Mouse (Mus musculus): ENCODE results near the gene Fam89b. TPM values are rescaled to one million over a fixed set of nuclear protein-coding genes. Genes with fewer than 3 reads are reported as not detected.

The Fam89b gene
- polyA plus RNA-seq, 1 experiment from 2014 or later = 144 TPM

GRCm38 (mm10) chr19:5728631-5729443 lies 616 bp downstream of the Fam89b start:
- ATAC-seq (ENCODE audit: low FRiP score) (peak; percentile 12), DNase-seq (ENCODE audit: low spot score) (no peak)
- peaks cover 55% of the 10 kb centered on the region for H3K4me1 ChIP-seq (replicated peaks; ENCODE audit: control insufficient read depth, insufficient read depth, low read length)
- H3K36me3 ChIP-seq (replicated peaks; ENCODE audit: control insufficient read depth, insufficient read depth) = peaks cover 27% of the 10 kb centered on the region
- H3K9ac ChIP-seq = peak overlapping the region; percentile 99
- H3K4me3 ChIP-seq (replicated peaks; ENCODE audit: low read length) = peak overlapping the region; percentile 89
- 6% methylated on average over 37 of the region's 37 CpGs for WGBS
- H3K9me3 ChIP-seq (ENCODE audit: control insufficient read depth, low read length) = no peaks in the 10 kb centered on the region
- peak overlapping the region; percentile 95 for H3K27ac ChIP-seq
- H3K4me2 ChIP-seq (replicated peaks) = peak overlapping the region; percentile 100
- H3K27me3 ChIP-seq (ENCODE audit: control insufficient read depth, insufficient read depth, low read length) = no peaks in the 10 kb centered on the region

- 4% methylated on average over 14 of the region's 14 CpGs for WGBS
- H3K4me1 ChIP-seq (replicated peaks; ENCODE audit: control insufficient read depth, insufficient read depth, low read length) = peaks cover 55% of the 10 kb centered on the region
- H3K4me3 ChIP-seq (replicated peaks; ENCODE audit: low read length) = peak overlapping the region; percentile 89
- ATAC-seq (ENCODE audit: low FRiP score) = no peak
- H3K9me3 ChIP-seq (ENCODE audit: control insufficient read depth, low read length) = no peaks in the 10 kb centered on the region
- H3K4me2 ChIP-seq (replicated peaks) = peak overlapping the region; percentile 100
- peak overlapping the region; percentile 99 for H3K9ac ChIP-seq
- H3K36me3 ChIP-seq (replicated peaks; ENCODE audit: control insufficient read depth, insufficient read depth) = peaks cover 38% of the 10 kb centered on the region
- H3K27me3 ChIP-seq (ENCODE audit: control insufficient read depth, insufficient read depth, low read length) = no peaks in the 10 kb centered on the region
- H3K27ac ChIP-seq = peak overlapping the region; percentile 95; the same call in 1 of the 2 replicates
- peak; percentile 90 for DNase-seq (ENCODE audit: low spot score)
Observed at GRCm38 (mm10) chr19:5727701-5728100, 1.8 kb downstream of the Fam89b start.

- peak overlapping the region; percentile 89 for H3K4me3 ChIP-seq (replicated peaks; ENCODE audit: low read length)
- 82% methylated on average over 15 of the region's 15 CpGs for WGBS
- H3K9ac ChIP-seq = peak overlapping the region; percentile 99
- no peaks in the 10 kb centered on the region for H3K27me3 ChIP-seq (ENCODE audit: control insufficient read depth, insufficient read depth, low read length)
- no peak for ATAC-seq (ENCODE audit: low FRiP score)
- peaks cover 55% of the 10 kb centered on the region for H3K4me1 ChIP-seq (replicated peaks; ENCODE audit: control insufficient read depth, insufficient read depth, low read length)
- DNase-seq (ENCODE audit: low spot score) = no peak
- H3K4me2 ChIP-seq (replicated peaks) = peak overlapping the region; percentile 100
- no peaks in the 10 kb centered on the region for H3K9me3 ChIP-seq (ENCODE audit: control insufficient read depth, low read length)
- no peak overlapping the region for H3K27ac ChIP-seq
- peaks cover 44% of the 10 kb centered on the region for H3K36me3 ChIP-seq (replicated peaks; ENCODE audit: control insufficient read depth, insufficient read depth)
Observed at GRCm38 (mm10) chr19:5726961-5727578, 2.4 kb downstream of the Fam89b start.

GRCm38 (mm10) chr19:5725767-5726515 lies 3.5 kb downstream of the Fam89b start, which contains the start of gene Ehbp1l1:
Gene Ehbp1l1 (minus strand): TSS chr19:5726317.
- Histone ChIP-seq H3K9me3 (ENCODE audit: control insufficient read depth, low read length) (no peaks in the 10 kb centered on the region), H3K4me2 (replicated peaks) (peak within 1 kb of the TSS; percentile 100), H3K4me3 (replicated peaks; ENCODE audit: low read length) (peak within 1 kb of the TSS; percentile 89), H3K27ac (no peak within 1 kb of the TSS), H3K36me3 (replicated peaks; ENCODE audit: control insufficient read depth, insufficient read depth) (peaks cover 53% of the 10 kb centered on the region), H3K4me1 (replicated peaks; ENCODE audit: control insufficient read depth, insufficient read depth, low read length) (peaks cover 49% of the 10 kb centered on the region), H3K27me3 (ENCODE audit: control insufficient read depth, insufficient read depth, low read length) (no peaks in the 10 kb centered on the region), H3K9ac (peak within 1 kb of the TSS; percentile 99)
- ATAC-seq (ENCODE audit: low FRiP score) (no peak), DNase-seq (ENCODE audit: low spot score) (no peak)
- WGBS = 15% methylated on average over 45 of the region's 49 CpGs

- H3K36me3 ChIP-seq (replicated peaks; ENCODE audit: control insufficient read depth, insufficient read depth) = peaks cover 58% of the 10 kb centered on the region
- no peak for DNase-seq (ENCODE audit: low spot score)
- H3K4me2 ChIP-seq (replicated peaks) = peak overlapping the region; percentile 100
- H3K9ac ChIP-seq = peak overlapping the region; percentile 56
- H3K4me1 ChIP-seq (replicated peaks; ENCODE audit: control insufficient read depth, insufficient read depth, low read length) = peaks cover 43% of the 10 kb centered on the region
- H3K27ac ChIP-seq = no peak overlapping the region
- H3K4me3 ChIP-seq (replicated peaks; ENCODE audit: low read length) = peak overlapping the region; percentile 28
- 73% methylated on average over 12 of the region's 12 CpGs for WGBS
- no peak for ATAC-seq (ENCODE audit: low FRiP score)
- no peaks in the 10 kb centered on the region for H3K9me3 ChIP-seq (ENCODE audit: control insufficient read depth, low read length)
- H3K27me3 ChIP-seq (ENCODE audit: control insufficient read depth, insufficient read depth, low read length) = no peaks in the 10 kb centered on the region
Observed at GRCm38 (mm10) chr19:5725029-5725707, 4.3 kb downstream of the Fam89b start.

GRCm38 (mm10) chr19:5724549-5724941 lies 4.9 kb downstream of the Fam89b start:
- 74% methylated on average over 7 of the region's 7 CpGs for WGBS
- peaks cover 63% of the 10 kb centered on the region for H3K36me3 ChIP-seq (replicated peaks; ENCODE audit: control insufficient read depth, insufficient read depth)
- no peak overlapping the region for H3K27ac ChIP-seq
- ATAC-seq (ENCODE audit: low FRiP score) (no peak), DNase-seq (ENCODE audit: low spot score) (no peak)
- 0 out of 2 replicates have a peak overlapping the region, but pooled peaks have one; percentile 56 for H3K9ac ChIP-seq
- no peaks in the 10 kb centered on the region for H3K27me3 ChIP-seq (ENCODE audit: control insufficient read depth, insufficient read depth, low read length)
- H3K9me3 ChIP-seq (ENCODE audit: control insufficient read depth, low read length) = no peaks in the 10 kb centered on the region
- peaks cover 36% of the 10 kb centered on the region for H3K4me1 ChIP-seq (replicated peaks; ENCODE audit: control insufficient read depth, insufficient read depth, low read length)
- H3K4me2 ChIP-seq (replicated peaks) = no peak overlapping the region
- 0 out of 2 replicates have a peak overlapping the region, but pooled peaks have one; percentile 28 for H3K4me3 ChIP-seq (replicated peaks; ENCODE audit: low read length)

GRCm38 (mm10) chr19:5723934-5724548 lies 5.4 kb downstream of the Fam89b start:
- DNase-seq (ENCODE audit: low spot score) = no peak
- Histone ChIP-seq H3K9ac (no peak overlapping the region), H3K27me3 (ENCODE audit: control insufficient read depth, insufficient read depth, low read length) (no peaks in the 10 kb centered on the region), H3K4me2 (replicated peaks) (no peak overlapping the region; the same call in 1 of the 2 replicates), H3K4me3 (replicated peaks; ENCODE audit: low read length) (no peak overlapping the region), H3K9me3 (ENCODE audit: control insufficient read depth, low read length) (no peaks in the 10 kb centered on the region), H3K4me1 (replicated peaks; ENCODE audit: control insufficient read depth, insufficient read depth, low read length) (peaks cover 36% of the 10 kb centered on the region), H3K27ac (no peak overlapping the region), H3K36me3 (replicated peaks; ENCODE audit: control insufficient read depth, insufficient read depth) (peaks cover 68% of the 10 kb centered on the region)
- no peak for ATAC-seq (ENCODE audit: low FRiP score)
- WGBS = 74% methylated on average over 4 of the region's 4 CpGs

GRCm38 (mm10) chr19:5722848-5723425 lies 6.5 kb downstream of the Fam89b start:
- Histone ChIP-seq H3K36me3 (replicated peaks; ENCODE audit: control insufficient read depth, insufficient read depth) (peaks cover 79% of the 10 kb centered on the region), H3K9me3 (ENCODE audit: control insufficient read depth, low read length) (no peaks in the 10 kb centered on the region), H3K27ac (no peak overlapping the region), H3K4me2 (replicated peaks) (no peak overlapping the region), H3K4me3 (replicated peaks; ENCODE audit: low read length) (no peak overlapping the region), H3K4me1 (replicated peaks; ENCODE audit: control insufficient read depth, insufficient read depth, low read length) (peaks cover 29% of the 10 kb centered on the region), H3K27me3 (ENCODE audit: control insufficient read depth, insufficient read depth, low read length) (no peaks in the 10 kb centered on the region), H3K9ac (no peak overlapping the region)
- no peak for ATAC-seq (ENCODE audit: low FRiP score)
- WGBS = 93% methylated on average over 7 of the region's 7 CpGs
- no peak for DNase-seq (ENCODE audit: low spot score)
